Mouse (Mus musculus): ENCODE results near the gene Zbtb20. TPM values are rescaled to one million over a fixed set of nuclear protein-coding genes. Genes with fewer than 3 reads are reported as not detected.

Gene Zbtb20
- polyA plus RNA-seq, 1 experiment from 2014 or later = 23.5 TPM

DNA sequence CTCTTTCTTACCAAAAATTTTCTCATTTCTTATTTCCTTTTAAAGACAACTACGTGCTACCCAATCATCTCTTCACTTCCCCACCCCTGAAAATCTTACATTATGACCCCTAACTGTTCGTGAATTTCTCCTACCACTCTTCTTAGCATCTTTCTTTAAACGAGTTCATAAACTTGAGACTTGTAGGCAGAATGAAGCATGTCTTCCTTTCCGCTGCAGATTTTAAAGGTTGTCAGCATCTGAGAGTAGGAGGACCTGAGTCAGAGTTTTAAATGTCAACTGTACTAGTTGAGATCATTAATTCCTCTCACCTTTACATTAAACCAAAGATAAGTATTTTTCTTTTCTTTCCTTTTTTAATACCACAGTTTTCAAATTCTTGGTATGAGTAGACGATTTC lies 753.0 kb downstream of the Zbtb20 start:
- no peaks in the 10 kb centered on the region for H3K4me1 ChIP-seq (ENCODE audit: control insufficient read depth, insufficient read depth, low read length)
- no peak overlapping the region for H3K4me2 ChIP-seq (ENCODE audit: low read depth, low read length)
- WGBS = 73% methylated on average over 5 of the region's 5 CpGs
- H3K36me3 ChIP-seq (ENCODE audit: control insufficient read depth, insufficient read depth, low read length) = no peaks in the 10 kb centered on the region
- no peak for ATAC-seq (ENCODE audit: insufficient read depth, low FRiP score)
- no peak overlapping the region for H3K4me3 ChIP-seq (replicated peaks; ENCODE audit: low read length)
- no peaks in the 10 kb centered on the region for H3K27me3 ChIP-seq (ENCODE audit: control insufficient read depth, insufficient read depth, low read length)
- H3K9me3 ChIP-seq (replicated peaks; ENCODE audit: control insufficient read depth, low read length) = no peaks in the 10 kb centered on the region
- no peak overlapping the region for H3K27ac ChIP-seq (ENCODE audit: low read length)
- H3K9ac ChIP-seq (ENCODE audit: low read length) = no peak overlapping the region

DNA sequence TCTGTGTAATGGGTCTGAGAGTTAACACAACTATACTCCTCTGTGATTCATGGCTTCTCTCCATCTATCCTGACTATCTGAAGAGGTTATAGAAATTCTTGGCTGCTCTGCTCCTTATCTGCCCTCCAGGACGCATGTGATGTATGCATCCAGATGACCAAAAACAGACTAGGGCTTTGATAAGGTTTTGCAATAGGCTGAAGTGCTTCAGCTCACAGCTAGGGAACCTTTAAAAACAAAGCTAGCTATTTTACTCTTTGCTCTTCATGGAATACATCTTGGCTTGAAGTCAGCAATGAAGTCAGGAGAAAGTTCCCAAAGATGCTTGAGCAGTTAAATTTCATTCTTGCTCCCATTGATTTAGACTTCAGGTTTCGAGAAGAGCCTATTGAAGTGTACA lies 756.1 kb downstream of the Zbtb20 start:
- Histone ChIP-seq H3K27me3 (ENCODE audit: control insufficient read depth, insufficient read depth, low read length) (no peaks in the 10 kb centered on the region), H3K4me3 (replicated peaks; ENCODE audit: low read length) (no peak overlapping the region), H3K4me2 (ENCODE audit: low read depth, low read length) (no peak overlapping the region), H3K27ac (ENCODE audit: low read length) (no peak overlapping the region), H3K36me3 (ENCODE audit: control insufficient read depth, insufficient read depth, low read length) (no peaks in the 10 kb centered on the region), H3K9ac (ENCODE audit: low read length) (no peak overlapping the region), H3K9me3 (replicated peaks; ENCODE audit: control insufficient read depth, low read length) (no peaks in the 10 kb centered on the region), H3K4me1 (ENCODE audit: control insufficient read depth, insufficient read depth, low read length) (no peaks in the 10 kb centered on the region)
- WGBS = 79% methylated on average over 2 of the region's 2 CpGs
- ATAC-seq (ENCODE audit: insufficient read depth, low FRiP score) = no peak

DNA sequence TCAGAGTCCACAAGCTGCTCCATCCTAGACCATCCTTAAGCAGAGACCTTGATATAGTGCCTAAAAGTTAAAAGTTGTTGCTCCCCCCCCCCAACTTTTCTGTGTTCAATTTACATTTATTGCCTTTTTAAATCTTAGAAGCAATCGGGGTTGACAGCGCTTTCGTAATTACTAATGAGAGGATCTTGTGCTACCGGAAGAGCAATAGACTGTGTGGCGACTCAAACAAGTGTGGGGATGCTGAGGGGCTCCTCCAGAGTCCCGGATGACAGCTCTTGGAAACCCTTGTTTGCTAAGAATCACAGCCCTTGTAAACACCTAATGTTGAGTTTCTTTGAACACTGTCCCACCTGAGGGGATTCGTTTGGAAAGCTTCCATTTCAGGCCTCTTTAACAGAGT lies 758.4 kb downstream of the Zbtb20 start:
- ATAC-seq (ENCODE audit: insufficient read depth, low FRiP score) = no peak
- peaks cover 2% of the 10 kb centered on the region; the same call in 1 of the 2 replicates for H3K4me1 ChIP-seq (ENCODE audit: control insufficient read depth, insufficient read depth, low read length)
- no peak overlapping the region for H3K4me2 ChIP-seq (ENCODE audit: low read depth, low read length)
- H3K36me3 ChIP-seq (ENCODE audit: control insufficient read depth, insufficient read depth, low read length) = no peaks in the 10 kb centered on the region
- H3K4me3 ChIP-seq (replicated peaks; ENCODE audit: low read length) = no peak overlapping the region
- H3K27ac ChIP-seq (ENCODE audit: low read length) = no peak overlapping the region
- H3K27me3 ChIP-seq (ENCODE audit: control insufficient read depth, insufficient read depth, low read length) = no peaks in the 10 kb centered on the region
- H3K9ac ChIP-seq (ENCODE audit: low read length) = no peak overlapping the region
- 83% methylated on average over 7 of the region's 7 CpGs for WGBS
- H3K9me3 ChIP-seq (replicated peaks; ENCODE audit: control insufficient read depth, low read length) = no peaks in the 10 kb centered on the region

DNA sequence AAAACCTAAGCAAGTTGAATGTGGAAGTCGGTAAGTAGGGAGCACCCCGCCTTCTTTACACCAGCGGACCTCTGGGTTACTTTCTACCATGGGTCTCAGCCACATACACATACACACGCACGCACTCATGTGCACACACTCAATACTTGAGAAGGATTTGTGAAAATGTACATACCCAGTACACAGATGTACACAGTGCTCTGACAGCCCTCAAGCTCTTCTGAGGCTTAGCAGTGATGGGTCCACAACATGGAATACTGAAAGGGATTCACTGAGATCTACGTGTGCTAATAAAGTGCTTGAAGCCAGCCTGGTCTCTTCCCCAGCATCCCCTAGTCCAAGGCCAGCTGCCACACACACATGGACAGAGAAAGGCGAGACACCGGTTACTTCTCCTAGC lies 761.6 kb downstream of the Zbtb20 start:
- Histone ChIP-seq H3K4me2 (ENCODE audit: low read depth, low read length) (no peak overlapping the region), H3K4me3 (replicated peaks; ENCODE audit: low read length) (no peak overlapping the region), H3K9ac (ENCODE audit: low read length) (no peak overlapping the region), H3K27me3 (ENCODE audit: control insufficient read depth, insufficient read depth, low read length) (no peaks in the 10 kb centered on the region), H3K36me3 (ENCODE audit: control insufficient read depth, insufficient read depth, low read length) (no peaks in the 10 kb centered on the region), H3K4me1 (ENCODE audit: control insufficient read depth, insufficient read depth, low read length) (peaks cover 2% of the 10 kb centered on the region; the same call in 1 of the 2 replicates), H3K9me3 (replicated peaks; ENCODE audit: control insufficient read depth, low read length) (no peaks in the 10 kb centered on the region), H3K27ac (ENCODE audit: low read length) (no peak overlapping the region)
- 93% methylated on average over 8 of the region's 8 CpGs for WGBS
- ATAC-seq (ENCODE audit: insufficient read depth, low FRiP score) = no peak

DNA sequence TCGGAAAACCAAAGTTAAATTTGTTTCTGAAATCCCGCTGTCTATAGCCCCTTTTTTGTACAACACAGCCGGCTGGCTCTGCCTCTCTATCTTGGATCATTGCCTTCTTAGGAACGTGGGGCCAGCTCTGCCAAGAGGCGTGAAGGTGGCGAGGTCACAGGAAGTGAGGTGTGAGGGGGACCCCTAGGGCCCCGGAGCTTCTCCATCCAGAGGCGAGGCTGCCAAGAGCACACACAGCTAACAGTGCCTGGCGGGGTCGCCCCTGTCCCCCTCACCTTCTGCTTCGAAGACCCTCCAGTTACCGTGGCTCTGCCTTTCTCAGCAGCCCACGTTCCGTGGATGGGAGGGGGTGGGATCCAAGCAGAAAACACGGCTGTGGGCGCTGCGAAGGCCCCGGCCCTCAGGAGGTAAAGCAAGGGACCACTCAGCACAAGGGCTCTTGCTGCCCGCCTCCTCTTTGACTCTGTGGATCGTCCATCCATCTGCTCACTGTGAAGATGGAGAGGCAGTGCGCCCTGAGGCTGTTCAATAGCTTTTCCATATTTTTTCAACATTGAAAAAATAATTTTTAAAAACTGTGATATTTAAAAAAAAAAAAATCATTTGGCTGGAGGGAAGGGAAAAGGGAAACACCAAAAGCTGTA lies 762.8 kb downstream of the Zbtb20 start:
- H3K4me3 ChIP-seq (replicated peaks; ENCODE audit: low read length) = no peak overlapping the region
- no peaks in the 10 kb centered on the region for H3K36me3 ChIP-seq (ENCODE audit: control insufficient read depth, insufficient read depth, low read length)
- 68% methylated on average over 21 of the region's 21 CpGs for WGBS
- no peak overlapping the region for H3K9ac ChIP-seq (ENCODE audit: low read length)
- 0 out of 2 replicates have a peak, but pooled peaks have one; percentile 40 for ATAC-seq (ENCODE audit: insufficient read depth, low FRiP score)
- no peaks in the 10 kb centered on the region for H3K9me3 ChIP-seq (replicated peaks; ENCODE audit: control insufficient read depth, low read length)
- H3K4me2 ChIP-seq (ENCODE audit: low read depth, low read length) = no peak overlapping the region
- no peak overlapping the region for H3K27ac ChIP-seq (ENCODE audit: low read length)
- peaks cover 2% of the 10 kb centered on the region; the same call in 1 of the 2 replicates for H3K4me1 ChIP-seq (ENCODE audit: control insufficient read depth, insufficient read depth, low read length)
- H3K27me3 ChIP-seq (ENCODE audit: control insufficient read depth, insufficient read depth, low read length) = no peaks in the 10 kb centered on the region

DNA sequence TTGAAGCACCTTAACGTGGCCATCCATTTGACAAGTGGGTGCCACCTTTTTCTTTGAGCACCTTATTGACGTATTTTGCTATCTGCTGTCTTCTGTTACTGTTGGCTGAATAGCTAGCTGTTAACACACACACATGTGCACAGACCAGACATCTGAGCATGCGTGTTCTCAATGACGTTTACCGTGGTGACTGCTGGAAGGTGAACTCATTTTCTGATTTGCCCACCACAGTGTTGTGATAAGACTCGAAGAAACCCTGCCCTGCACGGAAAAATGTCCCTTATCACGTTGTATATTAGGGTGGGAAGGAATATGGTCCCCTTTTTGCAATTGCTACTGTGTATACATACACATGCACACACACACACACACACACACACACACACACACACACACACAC lies 765.5 kb downstream of the Zbtb20 start:
- ATAC-seq (ENCODE audit: insufficient read depth, low FRiP score) = no peak
- no peak overlapping the region for H3K4me2 ChIP-seq (ENCODE audit: low read depth, low read length)
- no peaks in the 10 kb centered on the region for H3K9me3 ChIP-seq (replicated peaks; ENCODE audit: control insufficient read depth, low read length)
- WGBS = 75% methylated on average over 8 of the region's 8 CpGs
- H3K4me1 ChIP-seq (ENCODE audit: control insufficient read depth, insufficient read depth, low read length) = peaks cover 2% of the 10 kb centered on the region; the same call in 1 of the 2 replicates
- H3K27ac ChIP-seq (ENCODE audit: low read length) = no peak overlapping the region
- H3K9ac ChIP-seq (ENCODE audit: low read length) = no peak overlapping the region
- no peaks in the 10 kb centered on the region for H3K36me3 ChIP-seq (ENCODE audit: control insufficient read depth, insufficient read depth, low read length)
- no peak overlapping the region for H3K4me3 ChIP-seq (replicated peaks; ENCODE audit: low read length)
- no peaks in the 10 kb centered on the region for H3K27me3 ChIP-seq (ENCODE audit: control insufficient read depth, insufficient read depth, low read length)

DNA sequence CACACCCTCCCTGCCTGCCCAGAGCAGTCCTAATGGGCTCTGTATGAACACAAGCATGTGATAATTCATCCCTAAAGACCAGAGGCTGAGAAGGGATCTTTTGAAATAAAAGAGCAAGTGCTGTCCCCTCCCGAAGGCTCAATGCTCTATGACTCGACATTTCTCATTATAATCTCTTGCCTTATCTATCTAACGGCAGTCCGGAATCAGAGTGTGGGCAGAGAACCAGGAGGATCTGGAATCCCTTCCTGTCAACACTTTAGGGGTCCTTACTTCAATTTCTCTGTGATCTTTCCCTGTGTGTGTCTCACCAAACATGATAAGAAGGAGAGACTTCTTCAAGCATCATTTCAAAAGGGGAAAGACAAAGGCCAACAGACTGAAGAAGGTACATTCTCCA lies 770.2 kb downstream of the Zbtb20 start:
- H3K9me3 ChIP-seq (replicated peaks; ENCODE audit: control insufficient read depth, low read length) = no peaks in the 10 kb centered on the region
- no peak overlapping the region for H3K4me2 ChIP-seq (ENCODE audit: low read depth, low read length)
- no peaks in the 10 kb centered on the region for H3K4me1 ChIP-seq (ENCODE audit: control insufficient read depth, insufficient read depth, low read length)
- H3K27me3 ChIP-seq (ENCODE audit: control insufficient read depth, insufficient read depth, low read length) = no peaks in the 10 kb centered on the region
- 59% methylated on average over 4 of the region's 4 CpGs for WGBS
- no peak for ATAC-seq (ENCODE audit: insufficient read depth, low FRiP score)
- H3K9ac ChIP-seq (ENCODE audit: low read length) = no peak overlapping the region
- H3K27ac ChIP-seq (ENCODE audit: low read length) = no peak overlapping the region
- H3K36me3 ChIP-seq (ENCODE audit: control insufficient read depth, insufficient read depth, low read length) = no peaks in the 10 kb centered on the region
- no peak overlapping the region for H3K4me3 ChIP-seq (replicated peaks; ENCODE audit: low read length)

DNA sequence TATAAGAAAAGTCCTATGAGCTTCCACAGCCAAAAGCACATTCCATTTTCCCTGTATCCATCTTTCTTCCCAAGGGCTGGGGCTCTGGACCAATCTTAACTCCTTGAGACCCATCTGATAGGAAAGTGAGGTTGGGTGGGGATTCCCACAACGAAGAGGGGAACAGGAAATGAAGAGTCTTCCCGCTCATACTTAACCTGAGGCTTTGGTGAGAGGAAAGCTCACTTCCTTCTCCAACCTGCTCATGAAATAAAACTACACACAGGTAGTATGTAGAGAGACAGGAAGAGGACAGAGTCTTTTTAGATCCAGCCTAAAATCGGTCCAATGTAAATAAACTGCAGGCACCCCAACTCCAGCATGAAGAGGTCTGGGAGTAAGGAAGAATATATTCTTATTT lies 771.3 kb downstream of the Zbtb20 start:
- H3K9me3 ChIP-seq (replicated peaks; ENCODE audit: control insufficient read depth, low read length) = no peaks in the 10 kb centered on the region
- no peak overlapping the region for H3K9ac ChIP-seq (ENCODE audit: low read length)
- no peak overlapping the region for H3K4me3 ChIP-seq (replicated peaks; ENCODE audit: low read length)
- no peaks in the 10 kb centered on the region for H3K27me3 ChIP-seq (ENCODE audit: control insufficient read depth, insufficient read depth, low read length)
- WGBS = 84% methylated on average over 3 of the region's 3 CpGs
- no peak overlapping the region for H3K27ac ChIP-seq (ENCODE audit: low read length)
- H3K4me2 ChIP-seq (ENCODE audit: low read depth, low read length) = no peak overlapping the region
- no peak for ATAC-seq (ENCODE audit: insufficient read depth, low FRiP score)
- H3K36me3 ChIP-seq (ENCODE audit: control insufficient read depth, insufficient read depth, low read length) = no peaks in the 10 kb centered on the region
- H3K4me1 ChIP-seq (ENCODE audit: control insufficient read depth, insufficient read depth, low read length) = no peaks in the 10 kb centered on the region

DNA sequence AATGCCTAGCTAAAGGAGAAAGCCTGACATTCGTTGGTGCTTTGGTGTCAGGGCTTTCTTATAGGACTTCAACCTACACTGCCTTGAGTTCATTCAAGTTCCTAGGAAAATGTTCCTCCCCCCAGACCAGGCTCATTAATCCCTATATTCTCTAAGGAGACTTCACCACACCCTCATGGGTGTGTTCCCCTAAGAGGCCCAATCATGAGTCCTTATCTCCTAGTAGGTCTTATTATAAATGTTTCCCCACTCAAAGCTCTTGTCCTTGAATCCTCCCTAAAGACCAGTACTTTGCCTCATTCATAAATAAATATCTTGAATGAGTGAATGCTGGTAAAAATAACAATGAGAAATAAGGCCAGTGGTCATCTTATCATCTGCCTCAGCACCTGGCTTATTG lies 772.0 kb downstream of the Zbtb20 start:
- H3K4me1 ChIP-seq (ENCODE audit: control insufficient read depth, insufficient read depth, low read length) = no peaks in the 10 kb centered on the region
- no peaks in the 10 kb centered on the region for H3K36me3 ChIP-seq (ENCODE audit: control insufficient read depth, insufficient read depth, low read length)
- no peaks in the 10 kb centered on the region for H3K27me3 ChIP-seq (ENCODE audit: control insufficient read depth, insufficient read depth, low read length)
- no peak overlapping the region for H3K9ac ChIP-seq (ENCODE audit: low read length)
- no peaks in the 10 kb centered on the region for H3K9me3 ChIP-seq (replicated peaks; ENCODE audit: control insufficient read depth, low read length)
- H3K4me2 ChIP-seq (ENCODE audit: low read depth, low read length) = no peak overlapping the region
- no peak overlapping the region for H3K4me3 ChIP-seq (replicated peaks; ENCODE audit: low read length)
- 91% methylated on average over 1 of the region's 1 CpGs for WGBS
- ATAC-seq (ENCODE audit: insufficient read depth, low FRiP score) = no peak
- H3K27ac ChIP-seq (ENCODE audit: low read length) = no peak overlapping the region

All from stomach, embryonic 16.5 days (tissue).